Mouse (Mus musculus): ENCODE data around the gene Hs6st3.

DNA sequence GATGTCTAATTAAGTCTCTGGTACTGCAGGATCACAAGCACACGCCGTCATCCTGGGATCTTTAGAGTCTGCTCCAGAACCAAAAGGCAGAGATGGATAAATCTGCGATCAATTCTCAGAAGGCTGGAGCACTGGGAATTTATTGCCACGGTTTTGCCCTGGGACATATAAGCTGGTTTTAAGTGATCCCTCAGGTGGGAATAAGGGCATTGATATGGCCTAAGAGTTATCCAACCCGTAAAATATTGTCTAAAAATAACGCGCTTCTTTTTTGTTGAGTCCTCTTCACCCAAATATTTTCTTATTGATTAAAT lies 693.8 kb downstream of the Hs6st3 start:
- TF ChIP-seq CTCF (IDR thresholded peaks at IDR 0.05; ENCODE audit: low read depth) = no peak
- no peak for TF ChIP-seq EP300 (IDR thresholded peaks at IDR 0.05; ENCODE audit: low read depth)
